Mouse (Mus musculus): ENCODE results near the gene Tcp1. TPM values are rescaled to one million over a fixed set of nuclear protein-coding genes. Genes with fewer than 3 reads are reported as not detected.
A peak's percentile ranks its signal among the peaks of the same experiment; 100 is the strongest.
"Not testable (repeated sequence)": the region's sequence is repeated elsewhere in the genome, so short reads cannot be mapped to it uniquely, and the experiment has no call there.

Tcp1 gene
- polyA plus RNA-seq, 1 experiment from 2014 or later: 408 TPM

DNA sequence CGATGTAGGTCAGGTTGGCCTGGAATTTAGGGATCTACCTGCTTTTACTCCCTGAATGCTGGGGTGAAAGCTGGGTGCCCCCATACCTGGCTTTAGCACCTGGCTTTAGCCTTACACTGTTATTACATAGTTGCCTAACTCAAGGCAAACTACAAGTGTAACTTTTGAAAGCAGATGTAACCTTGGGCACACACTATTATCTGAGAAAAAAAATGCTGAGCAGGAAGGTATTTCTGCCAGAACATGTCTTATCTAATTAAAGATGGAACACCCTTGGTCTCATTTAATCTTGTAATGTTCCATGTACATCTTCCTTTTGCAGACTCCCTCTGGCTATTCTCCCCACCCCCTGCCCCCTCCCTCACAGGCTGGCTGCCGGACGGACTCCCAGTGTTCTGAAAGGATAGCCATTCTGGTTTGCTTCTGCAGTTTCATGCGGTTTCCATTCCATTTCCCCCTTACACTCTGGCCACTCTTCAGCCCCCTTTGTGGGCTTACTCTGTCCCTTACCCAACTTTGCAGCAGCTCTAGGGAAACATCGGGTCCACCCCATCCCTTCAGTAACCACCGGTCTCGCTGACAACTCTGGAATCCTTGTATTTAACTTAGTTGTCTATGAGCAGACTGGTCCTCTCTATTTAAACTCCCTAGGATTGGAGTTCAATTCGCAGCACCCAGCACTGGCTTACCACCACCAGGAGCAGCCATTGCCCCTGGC is 26.2 kb downstream of the Tcp1 start:
- Histone ChIP-seq H3K4me2 (ENCODE audit: low read depth, low read length) (no peak overlapping the region), H3K9ac (ENCODE audit: low read depth, low read length) (no peak overlapping the region), H3K4me3 (ENCODE audit: low read depth, low read length) (no peak overlapping the region), H3K9me3 (ENCODE audit: control insufficient read depth, low read length) (no peaks in the 10 kb centered on the region), H3K36me3 (ENCODE audit: control insufficient read depth, insufficient read depth, low read length) (peaks cover 36% of the 10 kb centered on the region), H3K27ac (replicated peaks; ENCODE audit: low read depth, low read length) (no peak overlapping the region), H3K4me1 (ENCODE audit: control insufficient read depth, insufficient read depth, low read length) (no peaks in the 10 kb centered on the region), H3K27me3 (replicated peaks; ENCODE audit: control insufficient read depth, insufficient read depth, low read length) (no peaks in the 10 kb centered on the region)
- ATAC-seq (ENCODE audit: low read depth): no peak
- 71% methylated on average over 8 of the region's 8 CpGs for WGBS
- DNase-seq (ENCODE audit: low spot score): no peak

DNA sequence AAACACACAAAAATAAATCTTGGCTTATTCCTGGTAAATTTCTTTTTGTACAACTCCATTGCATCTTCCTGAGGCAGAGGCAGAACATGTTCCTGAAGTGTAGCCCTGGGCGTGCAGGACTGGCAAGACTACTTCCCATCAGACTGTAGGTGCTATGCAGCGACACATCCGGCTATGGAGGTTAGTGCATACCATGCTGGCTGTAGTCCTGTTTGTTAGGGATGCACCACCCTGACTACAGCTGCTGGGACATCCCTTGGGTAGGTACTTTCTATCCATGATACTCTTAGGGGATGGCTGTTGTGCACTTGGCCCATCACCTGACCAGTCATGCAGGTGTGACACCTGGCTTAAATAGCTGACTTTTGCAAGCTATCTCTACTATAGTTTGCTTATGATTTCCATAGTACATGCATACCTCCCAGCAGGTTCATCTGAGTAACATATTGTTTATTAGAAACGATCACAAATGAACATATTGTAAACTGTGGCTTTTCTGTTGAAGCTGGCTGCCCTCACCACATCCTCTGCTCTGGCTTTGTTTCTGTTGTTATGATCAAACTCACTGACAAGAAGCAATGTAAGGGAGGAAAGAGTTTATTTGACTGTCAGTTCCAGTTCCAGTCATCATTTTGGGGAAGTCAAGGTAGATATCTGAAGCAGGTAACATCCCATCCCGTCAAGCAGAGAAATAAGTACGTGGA is 27.1 kb downstream of the Tcp1 start:
- Histone ChIP-seq H3K4me2 (ENCODE audit: low read depth, low read length) (no peak overlapping the region), H3K36me3 (ENCODE audit: control insufficient read depth, insufficient read depth, low read length) (peaks cover 40% of the 10 kb centered on the region), H3K9ac (ENCODE audit: low read depth, low read length) (no peak overlapping the region), H3K9me3 (ENCODE audit: control insufficient read depth, low read length) (no peaks in the 10 kb centered on the region), H3K27me3 (replicated peaks; ENCODE audit: control insufficient read depth, insufficient read depth, low read length) (no peaks in the 10 kb centered on the region), H3K4me3 (ENCODE audit: low read depth, low read length) (no peak overlapping the region), H3K4me1 (ENCODE audit: control insufficient read depth, insufficient read depth, low read length) (no peaks in the 10 kb centered on the region), H3K27ac (replicated peaks; ENCODE audit: low read depth, low read length) (no peak overlapping the region)
- ATAC-seq (ENCODE audit: low read depth) (no peak), DNase-seq (ENCODE audit: low spot score) (no peak)
- 90% methylated on average over 6 of the region's 6 CpGs for WGBS

DNA sequence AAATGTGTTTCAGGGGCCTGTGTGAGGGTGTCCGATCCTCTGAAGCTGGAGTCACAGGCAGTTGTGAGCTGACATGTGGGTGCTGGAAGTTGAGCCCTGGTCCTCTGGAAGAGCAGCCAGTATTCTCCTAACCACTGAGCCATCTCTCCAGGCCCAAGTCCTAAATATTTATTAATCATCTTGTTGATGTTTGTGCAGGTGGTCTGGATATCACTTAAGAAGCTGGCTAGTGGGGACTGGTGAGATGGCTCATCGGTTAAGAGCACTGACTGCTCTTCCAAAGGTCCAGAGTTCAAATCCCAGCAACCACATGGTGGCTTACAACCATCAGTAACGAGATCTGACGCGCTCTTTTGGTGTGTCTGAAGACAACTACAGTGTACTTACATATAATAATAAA is 34.2 kb downstream of the Tcp1 start:
- 93% methylated on average over 5 of the region's 5 CpGs for WGBS
- ATAC-seq (ENCODE audit: low read depth): no peak
- Histone ChIP-seq H3K36me3 (ENCODE audit: control insufficient read depth, insufficient read depth, low read length) (peaks cover 69% of the 10 kb centered on the region), H3K4me1 (ENCODE audit: control insufficient read depth, insufficient read depth, low read length) (no peaks in the 10 kb centered on the region), H3K9me3 (ENCODE audit: control insufficient read depth, low read length) (no peaks in the 10 kb centered on the region), H3K4me3 (ENCODE audit: low read depth, low read length) (no peak overlapping the region), H3K27me3 (replicated peaks; ENCODE audit: control insufficient read depth, insufficient read depth, low read length) (no peaks in the 10 kb centered on the region), H3K9ac (ENCODE audit: low read depth, low read length) (no peak overlapping the region), H3K27ac (replicated peaks; ENCODE audit: low read depth, low read length) (no peak overlapping the region), H3K4me2 (ENCODE audit: low read depth, low read length) (no peak overlapping the region)
- DNase-seq (ENCODE audit: low spot score): no peak

DNA sequence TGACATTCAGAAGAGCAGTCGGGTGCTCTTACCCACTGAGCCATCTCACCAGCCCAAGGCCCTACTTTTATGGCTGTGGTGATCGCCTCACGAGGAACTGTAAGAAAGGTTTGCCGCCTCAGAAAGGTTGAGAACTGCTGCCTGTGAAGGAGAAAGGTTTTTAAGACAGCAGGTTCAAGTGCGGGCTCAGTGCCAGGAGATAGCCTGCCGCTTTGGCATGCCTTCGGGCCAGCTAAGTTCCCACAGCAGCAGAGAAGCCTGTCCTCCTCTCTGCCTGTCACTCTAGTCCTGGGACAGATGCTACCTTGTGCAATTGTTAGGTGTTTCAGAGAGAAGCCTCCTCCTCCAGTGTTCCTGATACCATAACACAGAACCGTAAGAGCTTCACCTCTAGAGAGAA is 41.2 kb downstream of the Tcp1 start:
- Histone ChIP-seq H3K4me3 (ENCODE audit: low read depth, low read length) (no peak overlapping the region), H3K9ac (ENCODE audit: low read depth, low read length) (no peak overlapping the region), H3K27me3 (replicated peaks; ENCODE audit: control insufficient read depth, insufficient read depth, low read length) (no peaks in the 10 kb centered on the region), H3K36me3 (ENCODE audit: control insufficient read depth, insufficient read depth, low read length) (peaks cover 42% of the 10 kb centered on the region), H3K4me1 (ENCODE audit: control insufficient read depth, insufficient read depth, low read length) (peaks cover 6% of the 10 kb centered on the region), H3K9me3 (ENCODE audit: control insufficient read depth, low read length) (no peaks in the 10 kb centered on the region), H3K27ac (replicated peaks; ENCODE audit: low read depth, low read length) (no peak overlapping the region), H3K4me2 (ENCODE audit: low read depth, low read length) (no peak overlapping the region)
- no peak for ATAC-seq (ENCODE audit: low read depth)
- DNase-seq (ENCODE audit: low spot score): no peak
- WGBS: 92% methylated on average over 8 of the region's 8 CpGs

DNA sequence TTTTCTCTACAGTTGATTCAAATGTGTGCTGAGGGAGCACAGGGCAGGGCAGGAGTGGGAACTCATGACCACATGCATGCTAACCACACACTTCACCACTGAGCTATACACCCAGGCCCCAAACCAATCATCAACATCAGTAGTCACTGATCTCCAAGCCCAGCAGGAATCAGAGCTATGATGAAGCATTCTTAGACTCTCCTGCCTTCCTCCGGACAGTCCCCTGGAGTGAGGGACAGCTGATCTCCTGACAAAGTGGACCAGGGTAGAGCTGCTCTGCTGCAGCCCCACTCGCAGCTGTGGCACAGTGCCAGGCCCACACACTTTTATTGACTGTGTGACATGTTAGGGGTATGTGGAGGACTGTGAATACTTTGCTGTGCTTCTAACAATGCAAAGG is 43.9 kb downstream of the Tcp1 start:
- not testable (repeated sequence) for H3K4me3 ChIP-seq (ENCODE audit: low read depth, low read length)

DNA sequence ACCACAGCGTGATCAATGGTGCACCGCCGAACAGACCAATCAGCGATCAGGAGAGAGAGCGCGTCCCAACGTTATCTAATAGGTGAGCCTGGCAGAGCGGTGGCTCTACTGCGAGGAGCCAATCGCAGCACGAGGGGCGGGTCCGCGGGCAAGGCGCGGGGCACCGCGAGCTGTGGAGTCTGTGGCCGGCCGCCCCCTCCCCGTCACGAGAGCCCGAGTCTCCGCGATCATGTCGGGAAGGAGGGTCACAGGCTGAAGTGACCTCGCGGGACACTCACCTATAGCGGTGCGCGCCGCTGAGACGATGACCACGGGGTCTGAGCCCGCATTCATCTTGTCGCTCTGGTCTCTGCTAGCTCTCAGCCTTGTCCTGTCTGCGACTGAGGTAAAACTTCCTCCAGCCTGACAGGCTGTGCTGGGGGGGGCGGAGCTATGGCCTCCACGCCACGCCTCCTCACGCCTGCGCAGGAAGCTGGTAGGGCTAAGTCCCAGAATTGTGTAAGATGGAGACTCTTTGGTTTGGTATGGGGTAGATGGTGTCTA is 44.9 kb downstream of the Tcp1 start, which contains the start of gene Acat2:
Acat2 (minus strand) TSS at position 417 of the 543 bp plus-strand sequence.
- H3K36me3 ChIP-seq (ENCODE audit: control insufficient read depth, insufficient read depth, low read length): peaks cover 26% of the 10 kb centered on the region
- no peaks in the 10 kb centered on the region for H3K9me3 ChIP-seq (ENCODE audit: control insufficient read depth, low read length)
- 1% methylated on average over 18 of the region's 42 CpGs for WGBS
- DNase-seq (ENCODE audit: low spot score) (peak; percentile 97), ATAC-seq (ENCODE audit: low read depth) (peak; percentile 99)
- peak within 1 kb of the TSS; percentile 75 for H3K4me3 ChIP-seq (ENCODE audit: low read depth, low read length)
- H3K27me3 ChIP-seq (replicated peaks; ENCODE audit: control insufficient read depth, insufficient read depth, low read length): no peaks in the 10 kb centered on the region
- H3K9ac ChIP-seq (ENCODE audit: low read depth, low read length): peak within 1 kb of the TSS; percentile 71
- peak within 1 kb of the TSS; percentile 87 for H3K4me2 ChIP-seq (ENCODE audit: low read depth, low read length)
- peaks cover 12% of the 10 kb centered on the region for H3K4me1 ChIP-seq (ENCODE audit: control insufficient read depth, insufficient read depth, low read length)
- H3K27ac ChIP-seq (replicated peaks; ENCODE audit: low read depth, low read length): peak within 1 kb of the TSS; percentile 77

More for the DNA sequence above, 43.9 kb downstream of the Tcp1 start:
- not testable (repeated sequence) for H3K27ac ChIP-seq (replicated peaks; ENCODE audit: low read depth, low read length); H3K9me3 ChIP-seq (ENCODE audit: control insufficient read depth, low read length); ATAC-seq (ENCODE audit: low read depth); DNase-seq (ENCODE audit: low spot score); H3K27me3 ChIP-seq (replicated peaks; ENCODE audit: control insufficient read depth, insufficient read depth, low read length); H3K9ac ChIP-seq (ENCODE audit: low read depth, low read length)
- Histone ChIP-seq H3K4me1 (ENCODE audit: control insufficient read depth, insufficient read depth, low read length) (peaks cover 12% of the 10 kb centered on the region), H3K36me3 (ENCODE audit: control insufficient read depth, insufficient read depth, low read length) (peaks cover 23% of the 10 kb centered on the region), H3K4me2 (ENCODE audit: low read depth, low read length) (peak overlapping the region; percentile 33; the same call in 1 of the 2 replicates)
- 43% methylated on average over 1 of the region's 2 CpGs for WGBS

DNA sequence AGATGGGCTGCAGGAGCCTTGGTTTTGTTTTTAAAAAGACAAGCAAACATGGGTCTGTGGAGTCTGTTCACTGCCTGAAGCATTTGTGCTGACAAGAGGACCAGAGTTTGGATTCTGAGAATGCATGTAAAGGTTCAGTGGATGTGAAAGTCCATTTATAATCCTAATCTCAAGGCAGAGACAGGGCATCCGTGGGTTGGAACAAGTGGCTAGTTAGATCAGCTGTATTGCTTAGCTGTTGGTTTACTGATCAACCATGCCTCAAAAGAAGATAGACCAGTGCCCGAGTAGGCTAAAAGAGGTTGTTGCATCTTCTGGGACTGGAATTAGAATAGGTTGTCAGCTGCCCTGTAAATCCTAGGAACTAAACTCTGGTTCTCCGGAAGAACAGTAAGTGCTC is 48.0 kb downstream of the Tcp1 start:
- Histone ChIP-seq H3K4me1 (ENCODE audit: control insufficient read depth, insufficient read depth, low read length) (peaks cover 12% of the 10 kb centered on the region), H3K4me3 (ENCODE audit: low read depth, low read length) (no peak overlapping the region), H3K36me3 (ENCODE audit: control insufficient read depth, insufficient read depth, low read length) (peaks cover 32% of the 10 kb centered on the region), H3K4me2 (ENCODE audit: low read depth, low read length) (no peak overlapping the region), H3K9ac (ENCODE audit: low read depth, low read length) (no peak overlapping the region), H3K27ac (replicated peaks; ENCODE audit: low read depth, low read length) (0 out of 2 replicates have a peak overlapping the region, but pooled peaks have one; percentile 28), H3K9me3 (ENCODE audit: control insufficient read depth, low read length) (no peaks in the 10 kb centered on the region), H3K27me3 (replicated peaks; ENCODE audit: control insufficient read depth, insufficient read depth, low read length) (no peaks in the 10 kb centered on the region)
- no peak for DNase-seq (ENCODE audit: low spot score)
- no peak for ATAC-seq (ENCODE audit: low read depth)
- 79% methylated on average over 3 of the region's 3 CpGs for WGBS

DNA sequence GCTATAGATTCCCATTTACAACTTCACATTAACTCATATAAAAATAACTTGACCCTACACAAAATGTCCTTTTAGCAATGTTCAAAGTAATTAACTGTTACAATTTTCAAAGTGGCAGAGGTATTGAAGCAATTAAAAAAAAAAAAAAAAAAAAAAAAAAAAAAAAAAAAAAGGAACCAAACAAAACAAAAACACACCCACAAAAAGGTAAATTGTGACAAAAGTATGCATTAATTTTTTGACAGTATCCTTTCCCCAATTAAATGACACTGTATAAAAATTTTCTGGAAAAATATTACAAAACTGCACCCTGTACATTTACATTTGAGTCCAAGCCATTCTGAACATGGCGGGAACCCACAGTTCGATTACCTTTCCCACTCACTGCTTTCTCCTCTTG is 51.7 kb downstream of the Tcp1 start:
- 94% methylated on average over 2 of the region's 2 CpGs for WGBS
- 0 out of 2 replicates have a peak, but pooled peaks cover 6% of the 10 kb centered on the region for H3K4me1 ChIP-seq (ENCODE audit: control insufficient read depth, insufficient read depth, low read length)
- H3K9me3 ChIP-seq (ENCODE audit: control insufficient read depth, low read length): no peaks in the 10 kb centered on the region
- H3K27ac ChIP-seq (replicated peaks; ENCODE audit: low read depth, low read length): no peak overlapping the region
- ATAC-seq (ENCODE audit: low read depth) (no peak), DNase-seq (ENCODE audit: low spot score) (no peak)
- H3K36me3 ChIP-seq (ENCODE audit: control insufficient read depth, insufficient read depth, low read length): peaks cover 55% of the 10 kb centered on the region
- H3K9ac ChIP-seq (ENCODE audit: low read depth, low read length): no peak overlapping the region
- no peaks in the 10 kb centered on the region for H3K27me3 ChIP-seq (replicated peaks; ENCODE audit: control insufficient read depth, insufficient read depth, low read length)
- no peak overlapping the region for H3K4me2 ChIP-seq (ENCODE audit: low read depth, low read length)
- H3K4me3 ChIP-seq (ENCODE audit: low read depth, low read length): no peak overlapping the region

Data from embryonic facial prominence, embryonic 14.5 days (tissue).